Comparison of ENCODE assay signal across 8 mouse cellular contexts in genomic region chr1:189080797-189081196, GRCm38 (mm10).
A peak's percentile ranks its signal among the peaks of the same experiment; 100 is the strongest.
DNase-seq lines count a peak whose midpoint lies in the region; ATAC-seq and TF ChIP-seq lines count a peak whose summit lies in the region.

No protein-coding gene starts in this region.

- DNase-seq in adrenal gland, postnatal 4 days (ENCODE audit: low spot score in 2 of 2): peak; percentile 8 to 39
- peak; percentile 69 for DNase-seq in kidney, postnatal 10 days
- DNase-seq in lung, adult 2 months: peak; percentile 64
- no peak for DNase-seq in T-cell, adult 2 months (ENCODE audit: low spot score)

- H3K27me3 ChIP-seq in E14TG2a.4 (ENCODE audit: insufficient read depth, low read length): no peaks in the 10 kb centered on the region; the same call in 1 of the 2 replicates
- H3K27me3 ChIP-seq in embryonic facial prominence, embryonic 15.5 days: no peaks in the 10 kb centered on the region
- no peaks in the 10 kb centered on the region for H3K27me3 ChIP-seq in heart, embryonic 15.5 days

- peaks cover 8% of the 10 kb centered on the region; the same call in 1 of the 2 replicates for H3K4me1 ChIP-seq in E14TG2a.4 (replicated peaks; ENCODE audit: low read depth, low read length)
- peaks cover 4% of the 10 kb centered on the region for H3K4me1 ChIP-seq in embryonic facial prominence, embryonic 15.5 days
- H3K4me1 ChIP-seq in heart, embryonic 15.5 days (replicated peaks): peaks cover 6% of the 10 kb centered on the region
- H3K4me1 ChIP-seq in lung, adult 2 months (ENCODE audit: control insufficient read depth, insufficient read depth, low read length): no peaks in the 10 kb centered on the region
- H3K4me1 ChIP-seq in olfactory bulb, adult 2 months (ENCODE audit: control insufficient read depth, insufficient read depth, low read length): peaks cover 6% of the 10 kb centered on the region

- H3K27ac ChIP-seq in embryonic facial prominence, embryonic 15.5 days (replicated peaks): no peak overlapping the region
- no peak overlapping the region for H3K27ac ChIP-seq in heart, embryonic 15.5 days
- H3K27ac ChIP-seq in olfactory bulb, adult 2 months (ENCODE audit: insufficient read depth, low read depth, low read length): no peak overlapping the region

- peaks cover 19% of the 10 kb centered on the region for H3K9me3 ChIP-seq in E14TG2a.4 (ENCODE audit: low read length)
- H3K9me3 ChIP-seq in embryonic facial prominence, embryonic 15.5 days (replicated peaks): no peaks in the 10 kb centered on the region
- H3K9me3 ChIP-seq in heart, embryonic 15.5 days (replicated peaks): peaks cover 7% of the 10 kb centered on the region; the same call in 1 of the 2 replicates

- no peak overlapping the region for H3K9ac ChIP-seq in embryonic facial prominence, embryonic 15.5 days
- H3K9ac ChIP-seq in heart, embryonic 15.5 days: no peak overlapping the region

- 23% methylated on average over 9 of the region's 9 CpGs for WGBS in embryonic facial prominence, embryonic 15.5 days
- WGBS in heart, embryonic 15.5 days: 22% methylated on average over 9 of the region's 9 CpGs
- WGBS in lung, adult 2 months: 8% methylated on average over 9 of the region's 9 CpGs
- WGBS in olfactory bulb, adult 2 months: 15% methylated on average over 9 of the region's 9 CpGs

- peak; percentile 65; the same call in 1 of the 2 replicates for ATAC-seq in embryonic facial prominence, embryonic 15.5 days (ENCODE audit: insufficient number of reproducible peaks, low FRiP score, low TSS enrichment, low read depth)
- no peak for ATAC-seq in heart, embryonic 15.5 days (replicated peaks; ENCODE audit: insufficient number of reproducible peaks, insufficient read depth, low FRiP score, low read depth)

- no peak overlapping the region for H3K4me3 ChIP-seq in E14TG2a.4 (replicated peaks; ENCODE audit: low read length)
- H3K4me3 ChIP-seq in embryonic facial prominence, embryonic 15.5 days (replicated peaks): no peak overlapping the region
- H3K4me3 ChIP-seq in heart, embryonic 15.5 days: 0 out of 2 replicates have a peak overlapping the region, but pooled peaks have one; percentile 2
- H3K4me3 ChIP-seq in lung, adult 2 months (replicated peaks; ENCODE audit: extremely low read depth, low read depth, low read length): no peak overlapping the region
- H3K4me3 ChIP-seq in olfactory bulb, adult 2 months (ENCODE audit: insufficient read depth, low read depth, low read length): no peak overlapping the region

- no peak for TF ChIP-seq POLR2A in lung, adult 2 months (IDR thresholded peaks at IDR 0.05; ENCODE audit: borderline replicate concordance, extremely low read depth, low read depth, low read length)
- TF ChIP-seq POLR2A in olfactory bulb, adult 2 months (IDR thresholded peaks at IDR 0.05; ENCODE audit: insufficient read depth, low read depth, low read length): no peak

- peak; percentile 87 for TF ChIP-seq CTCF in E14TG2a.4 (conservative IDR thresholded peaks at IDR 0.05; ENCODE audit: low read length)
- peak; percentile 82 for TF ChIP-seq CTCF in lung, adult 2 months (IDR thresholded peaks at IDR 0.05; ENCODE audit: insufficient read depth, low read length)
- TF ChIP-seq CTCF in olfactory bulb, adult 2 months (IDR thresholded peaks at IDR 0.05; ENCODE audit: insufficient read depth, low read depth, low read length): peak; percentile 67; the same call in 1 of the 2 replicates

- H3K36me3 ChIP-seq in E14TG2a.4 (ENCODE audit: insufficient read depth, low read length): no peaks in the 10 kb centered on the region
- no peaks in the 10 kb centered on the region for H3K36me3 ChIP-seq in embryonic facial prominence, embryonic 15.5 days
- H3K36me3 ChIP-seq in heart, embryonic 15.5 days: no peaks in the 10 kb centered on the region

- H3K4me2 ChIP-seq in embryonic facial prominence, embryonic 15.5 days (replicated peaks): peak overlapping the region; percentile 33
- H3K4me2 ChIP-seq in heart, embryonic 15.5 days: peak overlapping the region; percentile 39; the same call in 1 of the 2 replicates
